Mouse (Mus musculus) embryo, embryonic 11 days (tissue): ENCODE measurements around the gene Foxn3.

Source experiments
- DNase-seq: peaks from one replicate; pipeline ENCODE4 v3.0.0-alpha.2; 2015

The Foxn3 gene

DNA sequence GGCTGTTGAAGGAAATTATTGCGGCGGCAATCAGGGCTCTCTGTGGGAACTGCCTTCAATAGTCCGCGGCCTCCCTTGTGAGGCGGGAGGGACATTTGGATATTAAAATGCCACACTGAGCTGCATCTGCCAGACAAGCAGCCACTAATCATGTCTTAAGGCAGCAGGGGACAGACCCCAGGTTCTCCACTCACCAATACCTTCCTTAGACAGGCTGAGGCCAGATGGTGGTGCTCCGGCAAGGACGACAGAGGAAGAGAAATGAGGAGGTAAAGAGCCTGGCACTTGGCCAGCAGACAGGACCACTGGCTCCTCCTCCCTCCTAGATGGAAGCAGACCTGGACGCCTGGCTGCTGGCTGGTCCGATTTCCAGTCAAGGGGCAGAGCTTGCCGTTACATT lies 409.7 kb downstream of the Foxn3 start:
- DNase-seq = peak; percentile 65

DNA sequence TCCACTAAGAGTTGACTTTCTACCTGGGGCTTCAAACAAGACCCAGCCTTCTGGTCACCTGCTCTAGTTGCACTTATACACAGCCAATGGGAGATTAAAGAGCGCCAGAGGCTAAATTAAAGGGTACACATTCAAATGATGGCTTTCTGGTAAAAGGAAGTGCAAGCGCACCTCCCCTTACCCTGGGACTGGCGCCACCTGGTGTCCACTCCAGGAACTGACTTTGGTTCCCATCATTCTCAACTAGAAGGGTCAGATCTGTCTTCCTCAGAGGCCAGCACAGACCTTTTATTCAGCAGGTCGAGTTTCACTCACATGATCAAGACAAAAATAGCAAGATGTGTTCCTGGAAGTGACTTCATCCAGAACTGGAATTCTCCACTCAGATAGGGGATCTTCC lies 413.3 kb downstream of the Foxn3 start:
- DNase-seq = peak; percentile 37

GRCm38 (mm10) chr12:99149193-99149592 lies 414.2 kb downstream of the Foxn3 start:
- no peak for DNase-seq
